Mouse (Mus musculus) frontal cortex, adult 2 months (tissue): Measurements from ENCODE around the gene Spata32. TPM values are rescaled to one million over a fixed set of nuclear protein-coding genes. Genes with fewer than 3 reads are reported as not detected.

ENCODE experiments used
- DNase-seq, 2 experiments: peaks; one replicate each; pipeline ENCODE4 v3.0.0; 2022; ENCODE audit warnings: low spot score in 1 of 2; ENCODE audit errors: extremely low spot score in 1 of 2
- polyA plus RNA-seq: library from polyadenylated mRNA; depleted of rRNA; stranded (reverse); fragments of >200 nt; gene quantifications from 2 replicates; pipeline ENCODE4 v1.2.3, GENCODE M21; 2012

The Spata32 gene
- polyA plus RNA-seq, 1 experiment: 1.5 TPM

GRCm38 (mm10) chr11:103175688-103176442 lies 42.4 kb downstream of the Spata32 start:
- DNase-seq: no peak

GRCm38 (mm10) chr11:103174891-103175391 lies 43.3 kb downstream of the Spata32 start:
- no peak for DNase-seq

- DNase-seq: no peak
These were observed 43.8 kb downstream of the Spata32 start for GRCm38 (mm10) chr11:103174411-103174832.

- no peak for DNase-seq
These were observed 44.4 kb downstream of the Spata32 start for GRCm38 (mm10) chr11:103173771-103174344.

- no peak for DNase-seq
These were observed 45.0 kb downstream of the Spata32 start for GRCm38 (mm10) chr11:103173041-103173770.

GRCm38 (mm10) chr11:103172392-103173040 lies 45.7 kb downstream of the Spata32 start:
- no peak for DNase-seq

GRCm38 (mm10) chr11:103171703-103172391 lies 46.4 kb downstream of the Spata32 start:
- DNase-seq: no peak

- no peak for DNase-seq
These were observed 47.0 kb downstream of the Spata32 start for GRCm38 (mm10) chr11:103171286-103171620.

GRCm38 (mm10) chr11:103170494-103171285 lies 47.5 kb downstream of the Spata32 start, which contains the start of gene Fmnl1:
Gene Fmnl1 (plus strand): TSS chr11:103171107.
- no peak for DNase-seq

- DNase-seq: no peak
These were observed 48.1 kb downstream of the Spata32 start for GRCm38 (mm10) chr11:103170111-103170493.

GRCm38 (mm10) chr11:103169664-103170063 lies 48.6 kb downstream of the Spata32 start:
- DNase-seq: no peak

GRCm38 (mm10) chr11:103168690-103169390 lies 49.4 kb downstream of the Spata32 start:
- DNase-seq: peak; percentile 70 to 89

GRCm38 (mm10) chr11:103164391-103164790 lies 53.8 kb downstream of the Spata32 start:
- no peak for DNase-seq

GRCm38 (mm10) chr11:103162132-103162531 lies 56.1 kb downstream of the Spata32 start:
- DNase-seq: no peak

GRCm38 (mm10) chr11:103161449-103161848 lies 56.8 kb downstream of the Spata32 start:
- no peak for DNase-seq

- DNase-seq: no peak
These were observed 57.5 kb downstream of the Spata32 start for GRCm38 (mm10) chr11:103160738-103161137.

- DNase-seq: peak; percentile 81 to 97
These were observed 59.4 kb downstream of the Spata32 start for GRCm38 (mm10) chr11:103158621-103159478.
